Mouse (Mus musculus): Measurements from ENCODE around the gene Igf2. TPM values are rescaled to one million over a fixed set of nuclear protein-coding genes. Genes with fewer than 3 reads are reported as not detected.

Igf2 gene
- polyA plus RNA-seq, 1 experiment from 2014 or later = 157 TPM

GRCm38 (mm10) chr7:142669751-142670625, 3.4 kb upstream of the Igf2 start, which contains the start of gene Gm49394:
Gm49394 (minus strand) TSS chr7:142669942.
- H3K36me3 ChIP-seq (ENCODE audit: control insufficient read depth, insufficient read depth, low read length) = no peaks in the 10 kb centered on the region
- WGBS = 85% methylated on average over 23 of the region's 23 CpGs
- no peak within 1 kb of the TSS for H3K27ac ChIP-seq (ENCODE audit: low read depth, low read length)
- peaks cover 16% of the 10 kb centered on the region for H3K27me3 ChIP-seq (replicated peaks; ENCODE audit: control insufficient read depth, insufficient read depth, low read length)
- H3K4me1 ChIP-seq (ENCODE audit: control insufficient read depth, insufficient read depth, low read depth, low read length) = no peaks in the 10 kb centered on the region
- no peak within 1 kb of the TSS for H3K4me3 ChIP-seq (ENCODE audit: low read length)
- ATAC-seq = no peak
- no peaks in the 10 kb centered on the region; the same call in 1 of the 2 replicates for H3K9me3 ChIP-seq (ENCODE audit: control insufficient read depth, low read length)
- no peak within 1 kb of the TSS for H3K4me2 ChIP-seq (ENCODE audit: low read length)
- H3K9ac ChIP-seq (ENCODE audit: low read depth, low read length) = no peak within 1 kb of the TSS

GRCm38 (mm10) chr7:142668328-142668727, 1.7 kb upstream of the Igf2 start:
- H3K9ac ChIP-seq (ENCODE audit: low read depth, low read length) = no peak overlapping the region
- WGBS = 83% methylated on average over 1 of the region's 1 CpGs
- H3K9me3 ChIP-seq (ENCODE audit: control insufficient read depth, low read length) = no peaks in the 10 kb centered on the region; the same call in 1 of the 2 replicates
- no peak overlapping the region for H3K4me3 ChIP-seq (ENCODE audit: low read length)
- peaks cover 25% of the 10 kb centered on the region for H3K27me3 ChIP-seq (replicated peaks; ENCODE audit: control insufficient read depth, insufficient read depth, low read length)
- no peak for ATAC-seq
- H3K27ac ChIP-seq (ENCODE audit: low read depth, low read length) = no peak overlapping the region
- H3K4me2 ChIP-seq (ENCODE audit: low read length) = no peak overlapping the region
- peaks cover 3% of the 10 kb centered on the region; the same call in 1 of the 2 replicates for H3K4me1 ChIP-seq (ENCODE audit: control insufficient read depth, insufficient read depth, low read depth, low read length)
- H3K36me3 ChIP-seq (ENCODE audit: control insufficient read depth, insufficient read depth, low read length) = no peaks in the 10 kb centered on the region

- Histone ChIP-seq H3K9me3 (ENCODE audit: control insufficient read depth, low read length) (no peaks in the 10 kb centered on the region; the same call in 1 of the 2 replicates), H3K27me3 (replicated peaks; ENCODE audit: control insufficient read depth, insufficient read depth, low read length) (peaks cover 32% of the 10 kb centered on the region), H3K4me1 (ENCODE audit: control insufficient read depth, insufficient read depth, low read depth, low read length) (peaks cover 3% of the 10 kb centered on the region; the same call in 1 of the 2 replicates), H3K4me2 (ENCODE audit: low read length) (no peak overlapping the region), H3K27ac (ENCODE audit: low read depth, low read length) (no peak overlapping the region), H3K4me3 (ENCODE audit: low read length) (no peak overlapping the region), H3K9ac (ENCODE audit: low read depth, low read length) (no peak overlapping the region), H3K36me3 (ENCODE audit: control insufficient read depth, insufficient read depth, low read length) (no peaks in the 10 kb centered on the region)
- WGBS = 95% methylated on average over 18 of the region's 18 CpGs
- no peak for ATAC-seq
Measured at GRCm38 (mm10) chr7:142667521-142667920, 905 bp upstream of the Igf2 start.

GRCm38 (mm10) chr7:142666109-142666508, 507 bp downstream of the Igf2 start:
- no peak overlapping the region for H3K9ac ChIP-seq (ENCODE audit: low read depth, low read length)
- WGBS = 73% methylated on average over 4 of the region's 4 CpGs
- no peak for ATAC-seq
- no peak overlapping the region for H3K27ac ChIP-seq (ENCODE audit: low read depth, low read length)
- no peaks in the 10 kb centered on the region for H3K36me3 ChIP-seq (ENCODE audit: control insufficient read depth, insufficient read depth, low read length)
- H3K4me3 ChIP-seq (ENCODE audit: low read length) = no peak overlapping the region
- peaks cover 39% of the 10 kb centered on the region for H3K27me3 ChIP-seq (replicated peaks; ENCODE audit: control insufficient read depth, insufficient read depth, low read length)
- peaks cover 3% of the 10 kb centered on the region; the same call in 1 of the 2 replicates for H3K4me1 ChIP-seq (ENCODE audit: control insufficient read depth, insufficient read depth, low read depth, low read length)
- no peak overlapping the region for H3K4me2 ChIP-seq (ENCODE audit: low read length)
- no peaks in the 10 kb centered on the region; the same call in 1 of the 2 replicates for H3K9me3 ChIP-seq (ENCODE audit: control insufficient read depth, low read length)

- ATAC-seq = no peak
- no peak overlapping the region for H3K27ac ChIP-seq (ENCODE audit: low read depth, low read length)
- H3K9me3 ChIP-seq (ENCODE audit: control insufficient read depth, low read length) = no peaks in the 10 kb centered on the region; the same call in 1 of the 2 replicates
- peaks cover 44% of the 10 kb centered on the region for H3K27me3 ChIP-seq (replicated peaks; ENCODE audit: control insufficient read depth, insufficient read depth, low read length)
- H3K4me2 ChIP-seq (ENCODE audit: low read length) = no peak overlapping the region
- H3K4me3 ChIP-seq (ENCODE audit: low read length) = no peak overlapping the region
- peaks cover 6% of the 10 kb centered on the region; the same call in 1 of the 2 replicates for H3K4me1 ChIP-seq (ENCODE audit: control insufficient read depth, insufficient read depth, low read depth, low read length)
- no peak overlapping the region for H3K9ac ChIP-seq (ENCODE audit: low read depth, low read length)
- H3K36me3 ChIP-seq (ENCODE audit: control insufficient read depth, insufficient read depth, low read length) = no peaks in the 10 kb centered on the region
- 40% methylated on average over 5 of the region's 5 CpGs for WGBS
Measured at GRCm38 (mm10) chr7:142665364-142665763, 1.3 kb downstream of the Igf2 start.

- Histone ChIP-seq H3K9me3 (ENCODE audit: control insufficient read depth, low read length) (no peaks in the 10 kb centered on the region; the same call in 1 of the 2 replicates), H3K9ac (ENCODE audit: low read depth, low read length) (no peak overlapping the region), H3K36me3 (ENCODE audit: control insufficient read depth, insufficient read depth, low read length) (no peaks in the 10 kb centered on the region), H3K4me1 (ENCODE audit: control insufficient read depth, insufficient read depth, low read depth, low read length) (peaks cover 6% of the 10 kb centered on the region; the same call in 1 of the 2 replicates), H3K27me3 (replicated peaks; ENCODE audit: control insufficient read depth, insufficient read depth, low read length) (peaks cover 52% of the 10 kb centered on the region), H3K4me3 (ENCODE audit: low read length) (no peak overlapping the region; the same call in 1 of the 2 replicates), H3K27ac (ENCODE audit: low read depth, low read length) (no peak overlapping the region), H3K4me2 (ENCODE audit: low read length) (no peak overlapping the region; the same call in 1 of the 2 replicates)
- 4% methylated on average over 9 of the region's 9 CpGs for WGBS
- peak; percentile 42; the same call in 1 of the 2 replicates for ATAC-seq
Measured at GRCm38 (mm10) chr7:142664465-142665029, 2.1 kb downstream of the Igf2 start.

- ATAC-seq = no peak
- no peaks in the 10 kb centered on the region for H3K9me3 ChIP-seq (ENCODE audit: control insufficient read depth, low read length)
- H3K36me3 ChIP-seq (ENCODE audit: control insufficient read depth, insufficient read depth, low read length) = no peaks in the 10 kb centered on the region
- H3K4me1 ChIP-seq (ENCODE audit: control insufficient read depth, insufficient read depth, low read depth, low read length) = peaks cover 12% of the 10 kb centered on the region
- under 1% methylated on average over 53 of the region's 53 CpGs for WGBS
- peaks cover 54% of the 10 kb centered on the region for H3K27me3 ChIP-seq (replicated peaks; ENCODE audit: control insufficient read depth, insufficient read depth, low read length)
- H3K9ac ChIP-seq (ENCODE audit: low read depth, low read length) = no peak overlapping the region
- H3K27ac ChIP-seq (ENCODE audit: low read depth, low read length) = no peak overlapping the region
- H3K4me3 ChIP-seq (ENCODE audit: low read length) = peak overlapping the region; percentile 27
- H3K4me2 ChIP-seq (ENCODE audit: low read length) = peak overlapping the region; percentile 39
Measured at GRCm38 (mm10) chr7:142663931-142664421, 2.6 kb downstream of the Igf2 start.

GRCm38 (mm10) chr7:142663151-142663550, 3.5 kb downstream of the Igf2 start:
- H3K9ac ChIP-seq (ENCODE audit: low read depth, low read length) = no peak overlapping the region
- ATAC-seq = no peak
- 8% methylated on average over 5 of the region's 5 CpGs for WGBS

GRCm38 (mm10) chr7:142661811-142662210, 4.8 kb downstream of the Igf2 start:
- Histone ChIP-seq H3K36me3 (ENCODE audit: control insufficient read depth, insufficient read depth, low read length) (no peaks in the 10 kb centered on the region), H3K4me3 (ENCODE audit: low read length) (no peak overlapping the region), H3K4me1 (ENCODE audit: control insufficient read depth, insufficient read depth, low read depth, low read length) (peaks cover 22% of the 10 kb centered on the region), H3K9ac (ENCODE audit: low read depth, low read length) (no peak overlapping the region), H3K4me2 (ENCODE audit: low read length) (no peak overlapping the region), H3K9me3 (ENCODE audit: control insufficient read depth, low read length) (no peaks in the 10 kb centered on the region), H3K27me3 (replicated peaks; ENCODE audit: control insufficient read depth, insufficient read depth, low read length) (peaks cover 74% of the 10 kb centered on the region), H3K27ac (ENCODE audit: low read depth, low read length) (no peak overlapping the region)
- ATAC-seq = no peak

More at GRCm38 (mm10) chr7:142663151-142663550, 3.5 kb downstream of the Igf2 start:
- H3K4me2 ChIP-seq (ENCODE audit: low read length) = no peak overlapping the region
- H3K27me3 ChIP-seq (replicated peaks; ENCODE audit: control insufficient read depth, insufficient read depth, low read length) = peaks cover 60% of the 10 kb centered on the region
- no peak overlapping the region for H3K27ac ChIP-seq (ENCODE audit: low read depth, low read length)
- H3K9me3 ChIP-seq (ENCODE audit: control insufficient read depth, low read length) = no peaks in the 10 kb centered on the region
- no peak overlapping the region for H3K4me3 ChIP-seq (ENCODE audit: low read length)
- peaks cover 20% of the 10 kb centered on the region for H3K4me1 ChIP-seq (ENCODE audit: control insufficient read depth, insufficient read depth, low read depth, low read length)
- no peaks in the 10 kb centered on the region for H3K36me3 ChIP-seq (ENCODE audit: control insufficient read depth, insufficient read depth, low read length)

All from hindbrain, embryonic 16.5 days (tissue).